Mouse (Mus musculus): ENCODE data around the gene Gm28035. TPM values are rescaled to one million over a fixed set of nuclear protein-coding genes. Genes with fewer than 3 reads are reported as not detected.

Gene Gm28035
- polyA plus RNA-seq, 1 experiment from 2014 or later: 0.06 TPM

GRCm38 (mm10) chr2:30253809-30254208, 13.4 kb downstream of the Gm28035 start:
- H3K27ac ChIP-seq (ENCODE audit: low read depth, low read length): no peak overlapping the region
- H3K27me3 ChIP-seq (ENCODE audit: control insufficient read depth, insufficient read depth, low read length): no peaks in the 10 kb centered on the region
- no peaks in the 10 kb centered on the region for H3K9me3 ChIP-seq (ENCODE audit: control insufficient read depth, low read length)
- H3K4me1 ChIP-seq (replicated peaks; ENCODE audit: control insufficient read depth, insufficient read depth, low read length): no peaks in the 10 kb centered on the region
- H3K4me3 ChIP-seq (ENCODE audit: low read depth, low read length): no peak overlapping the region
- peaks cover 10% of the 10 kb centered on the region; the same call in 1 of the 2 replicates for H3K36me3 ChIP-seq (ENCODE audit: control insufficient read depth, insufficient read depth, low read length)
- ATAC-seq (ENCODE audit: low FRiP score) (no peak), DNase-seq (ENCODE audit: low spot score) (no peak)
- WGBS: 93% methylated on average over 5 of the region's 5 CpGs
- H3K9ac ChIP-seq (ENCODE audit: low read depth, low read length): no peak overlapping the region
- H3K4me2 ChIP-seq (replicated peaks; ENCODE audit: low read depth, low read length): no peak overlapping the region

DNA sequence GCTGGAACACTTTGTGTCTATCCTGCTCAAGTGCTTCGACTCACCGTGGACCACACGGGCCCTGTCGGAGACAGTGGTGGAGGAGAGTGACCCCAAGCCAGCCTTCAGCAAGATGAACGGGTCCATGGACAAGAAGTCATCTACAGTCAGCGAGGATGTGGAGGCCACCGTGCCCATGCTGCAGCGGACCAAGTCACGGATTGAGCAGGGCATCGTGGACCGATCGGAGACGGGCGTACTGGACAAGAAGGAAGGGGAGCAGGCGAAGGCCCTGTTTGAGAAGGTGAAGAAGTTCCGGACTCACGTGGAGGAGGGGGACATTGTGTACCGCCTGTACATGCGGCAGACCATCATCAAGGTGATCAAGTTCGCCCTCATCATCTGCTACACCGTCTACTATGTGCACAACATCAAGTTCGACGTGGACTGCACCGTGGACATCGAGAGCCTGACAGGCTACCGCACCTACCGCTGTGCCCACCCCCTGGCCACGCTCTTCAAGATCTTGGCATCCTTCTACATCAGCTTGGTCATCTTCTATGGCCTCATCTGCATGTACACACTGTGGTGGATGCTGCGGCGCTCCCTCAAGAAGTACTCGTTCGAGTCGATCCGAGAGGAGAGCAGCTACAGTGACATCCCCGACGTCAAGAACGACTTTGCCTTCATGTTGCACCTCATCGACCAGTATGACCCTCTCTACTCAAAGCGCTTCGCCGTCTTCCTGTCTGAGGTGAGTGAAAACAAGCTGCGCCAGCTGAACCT, 15.4 kb downstream of the Gm28035 start:
- Histone ChIP-seq H3K4me1 (replicated peaks; ENCODE audit: control insufficient read depth, insufficient read depth, low read length) (no peaks in the 10 kb centered on the region), H3K27ac (ENCODE audit: low read depth, low read length) (no peak overlapping the region), H3K9me3 (ENCODE audit: control insufficient read depth, low read length) (no peaks in the 10 kb centered on the region), H3K4me2 (replicated peaks; ENCODE audit: low read depth, low read length) (no peak overlapping the region), H3K27me3 (ENCODE audit: control insufficient read depth, insufficient read depth, low read length) (no peaks in the 10 kb centered on the region), H3K4me3 (ENCODE audit: low read depth, low read length) (no peak overlapping the region), H3K9ac (ENCODE audit: low read depth, low read length) (no peak overlapping the region), H3K36me3 (ENCODE audit: control insufficient read depth, insufficient read depth, low read length) (peaks cover 10% of the 10 kb centered on the region; the same call in 1 of the 2 replicates)
- no peak for ATAC-seq (ENCODE audit: low FRiP score)
- no peak for DNase-seq (ENCODE audit: low spot score)
- 96% methylated on average over 42 of the region's 42 CpGs for WGBS

GRCm38 (mm10) chr2:30256616-30257350, 16.4 kb downstream of the Gm28035 start:
- DNase-seq (ENCODE audit: low spot score) (no peak), ATAC-seq (ENCODE audit: low FRiP score) (no peak)
- Histone ChIP-seq H3K36me3 (ENCODE audit: control insufficient read depth, insufficient read depth, low read length) (peaks cover 10% of the 10 kb centered on the region; the same call in 1 of the 2 replicates), H3K9ac (ENCODE audit: low read depth, low read length) (no peak overlapping the region), H3K27ac (ENCODE audit: low read depth, low read length) (no peak overlapping the region), H3K4me2 (replicated peaks; ENCODE audit: low read depth, low read length) (no peak overlapping the region), H3K4me3 (ENCODE audit: low read depth, low read length) (no peak overlapping the region), H3K9me3 (ENCODE audit: control insufficient read depth, low read length) (no peaks in the 10 kb centered on the region), H3K27me3 (ENCODE audit: control insufficient read depth, insufficient read depth, low read length) (no peaks in the 10 kb centered on the region), H3K4me1 (replicated peaks; ENCODE audit: control insufficient read depth, insufficient read depth, low read length) (no peaks in the 10 kb centered on the region)
- 96% methylated on average over 30 of the region's 30 CpGs for WGBS

- Histone ChIP-seq H3K4me1 (replicated peaks; ENCODE audit: control insufficient read depth, insufficient read depth, low read length) (no peaks in the 10 kb centered on the region), H3K27me3 (ENCODE audit: control insufficient read depth, insufficient read depth, low read length) (no peaks in the 10 kb centered on the region), H3K9me3 (ENCODE audit: control insufficient read depth, low read length) (no peaks in the 10 kb centered on the region), H3K4me2 (replicated peaks; ENCODE audit: low read depth, low read length) (no peak overlapping the region), H3K27ac (ENCODE audit: low read depth, low read length) (no peak overlapping the region), H3K36me3 (ENCODE audit: control insufficient read depth, insufficient read depth, low read length) (peaks cover 13% of the 10 kb centered on the region; the same call in 1 of the 2 replicates), H3K9ac (ENCODE audit: low read depth, low read length) (no peak overlapping the region), H3K4me3 (ENCODE audit: low read depth, low read length) (no peak overlapping the region)
- ATAC-seq (ENCODE audit: low FRiP score) (no peak), DNase-seq (ENCODE audit: low spot score) (no peak)
- 89% methylated on average over 7 of the region's 7 CpGs for WGBS
Measured at GRCm38 (mm10) chr2:30257699-30258460, 17.5 kb downstream of the Gm28035 start.

DNA sequence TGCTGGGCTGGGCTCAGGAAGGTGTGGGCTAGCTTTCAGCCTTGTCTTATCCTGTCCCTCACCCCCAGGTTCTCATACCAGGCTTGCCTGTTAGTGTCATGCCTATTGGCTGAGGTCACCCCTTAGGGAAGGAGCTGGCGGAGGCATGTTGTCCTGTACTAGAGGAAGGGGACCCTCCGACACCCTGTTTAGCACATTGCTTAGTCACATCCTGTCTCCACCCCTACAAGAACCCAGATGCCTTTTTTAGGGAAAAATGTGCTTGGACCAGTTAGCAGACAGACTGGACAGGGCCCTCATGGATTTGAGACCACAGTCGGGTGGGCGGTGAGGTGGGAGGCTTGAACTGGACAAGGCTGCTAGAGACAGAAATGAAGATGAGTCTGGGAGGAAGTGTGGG, 18.2 kb downstream of the Gm28035 start:
- H3K36me3 ChIP-seq (ENCODE audit: control insufficient read depth, insufficient read depth, low read length): peaks cover 16% of the 10 kb centered on the region; the same call in 1 of the 2 replicates
- DNase-seq (ENCODE audit: low spot score) (no peak), ATAC-seq (ENCODE audit: low FRiP score) (no peak)
- no peak overlapping the region for H3K27ac ChIP-seq (ENCODE audit: low read depth, low read length)
- no peaks in the 10 kb centered on the region for H3K9me3 ChIP-seq (ENCODE audit: control insufficient read depth, low read length)
- no peak overlapping the region for H3K4me2 ChIP-seq (replicated peaks; ENCODE audit: low read depth, low read length)
- H3K9ac ChIP-seq (ENCODE audit: low read depth, low read length): no peak overlapping the region
- H3K27me3 ChIP-seq (ENCODE audit: control insufficient read depth, insufficient read depth, low read length): no peaks in the 10 kb centered on the region
- no peak overlapping the region for H3K4me3 ChIP-seq (ENCODE audit: low read depth, low read length)
- no peaks in the 10 kb centered on the region for H3K4me1 ChIP-seq (replicated peaks; ENCODE audit: control insufficient read depth, insufficient read depth, low read length)
- WGBS: 94% methylated on average over 4 of the region's 4 CpGs

- Histone ChIP-seq H3K27ac (ENCODE audit: low read depth, low read length) (no peak overlapping the region), H3K9ac (ENCODE audit: low read depth, low read length) (no peak overlapping the region), H3K36me3 (ENCODE audit: control insufficient read depth, insufficient read depth, low read length) (peaks cover 18% of the 10 kb centered on the region; the same call in 1 of the 2 replicates), H3K9me3 (ENCODE audit: control insufficient read depth, low read length) (no peaks in the 10 kb centered on the region), H3K4me1 (replicated peaks; ENCODE audit: control insufficient read depth, insufficient read depth, low read length) (no peaks in the 10 kb centered on the region), H3K27me3 (ENCODE audit: control insufficient read depth, insufficient read depth, low read length) (no peaks in the 10 kb centered on the region), H3K4me2 (replicated peaks; ENCODE audit: low read depth, low read length) (no peak overlapping the region), H3K4me3 (ENCODE audit: low read depth, low read length) (no peak overlapping the region)
- ATAC-seq (ENCODE audit: low FRiP score): no peak
- no peak for DNase-seq (ENCODE audit: low spot score)
- 94% methylated on average over 15 of the region's 15 CpGs for WGBS
Measured at GRCm38 (mm10) chr2:30259131-30260064, 19.0 kb downstream of the Gm28035 start.

GRCm38 (mm10) chr2:30261064-30261736, 20.8 kb downstream of the Gm28035 start:
- Histone ChIP-seq H3K9ac (ENCODE audit: low read depth, low read length) (no peak overlapping the region), H3K9me3 (ENCODE audit: control insufficient read depth, low read length) (no peaks in the 10 kb centered on the region), H3K4me3 (ENCODE audit: low read depth, low read length) (no peak overlapping the region), H3K27me3 (ENCODE audit: control insufficient read depth, insufficient read depth, low read length) (no peaks in the 10 kb centered on the region), H3K36me3 (ENCODE audit: control insufficient read depth, insufficient read depth, low read length) (peaks cover 16% of the 10 kb centered on the region; the same call in 1 of the 2 replicates), H3K4me2 (replicated peaks; ENCODE audit: low read depth, low read length) (no peak overlapping the region), H3K27ac (ENCODE audit: low read depth, low read length) (no peak overlapping the region), H3K4me1 (replicated peaks; ENCODE audit: control insufficient read depth, insufficient read depth, low read length) (no peaks in the 10 kb centered on the region)
- 96% methylated on average over 4 of the region's 4 CpGs for WGBS
- no peak for ATAC-seq (ENCODE audit: low FRiP score)
- DNase-seq (ENCODE audit: low spot score): no peak
